Mouse (Mus musculus): ENCODE data around the gene Washc4. TPM values are rescaled to one million over a fixed set of nuclear protein-coding genes. Genes with fewer than 3 reads are reported as not detected.

Gene Washc4
- 19.2 TPM for polyA plus RNA-seq (2015; fragmentation: Illumina TruSeq; extraction: RNeasy Lipid Tissue Mini Kit (QIAGEN cat#74804); ENCODE audit: low read depth, low replicate concordance)

GRCm38 (mm10) chr10:83543439-83544102, at the start of gene Washc4:
Washc4 (plus strand) TSS chr10:83543752.

DNA sequence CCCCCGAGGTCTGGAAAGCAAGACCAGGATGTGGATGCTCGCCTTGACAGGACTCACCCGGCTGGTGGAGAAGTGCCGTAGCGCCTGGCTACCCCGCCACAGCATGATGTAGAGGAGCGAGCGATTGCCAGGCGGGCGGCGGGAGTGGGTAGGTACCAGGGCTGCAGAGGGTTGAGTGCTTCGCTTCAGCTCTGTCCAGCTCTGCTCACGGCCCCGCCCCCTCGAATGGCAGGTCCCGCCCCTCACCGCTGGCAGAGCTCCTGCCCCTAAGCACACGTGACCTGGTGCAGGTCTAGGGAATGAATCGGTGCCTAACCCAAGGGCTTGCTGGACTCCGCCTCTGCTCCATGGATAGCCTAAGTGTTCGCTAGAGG, 9.7 kb upstream of the Washc4 start, which contains the start of gene Aldh1l2:
TSS of gene Aldh1l2 (minus strand) at position 231 of the 374 bp plus-strand sequence.

Other genes with a start within 250 kb of the Washc4 start
- 11.3 TPM for gene Slc41a2, start 205.9 kb upstream of the Washc4 start, polyA plus RNA-seq (2015; fragmentation: Illumina TruSeq; extraction: RNeasy Lipid Tissue Mini Kit (QIAGEN cat#74804); ENCODE audit: low read depth, low replicate concordance)
- gene D10Wsu102e, start 183.5 kb upstream of the Washc4 start, polyA plus RNA-seq (2015; fragmentation: Illumina TruSeq; extraction: RNeasy Lipid Tissue Mini Kit (QIAGEN cat#74804); ENCODE audit: low read depth, low replicate concordance) = 0.77 TPM
- gene Aldh1l2, start 9.6 kb upstream of the Washc4 start, polyA plus RNA-seq (2015; fragmentation: Illumina TruSeq; extraction: RNeasy Lipid Tissue Mini Kit (QIAGEN cat#74804); ENCODE audit: low read depth, low replicate concordance) = 1.7 TPM
- 115 TPM for gene Appl2, start 105.0 kb downstream of the Washc4 start, polyA plus RNA-seq (2015; fragmentation: Illumina TruSeq; extraction: RNeasy Lipid Tissue Mini Kit (QIAGEN cat#74804); ENCODE audit: low read depth, low replicate concordance)
- gene 1500009L16Rik, start 179.1 kb downstream of the Washc4 start, polyA plus RNA-seq (2015; fragmentation: Illumina TruSeq; extraction: RNeasy Lipid Tissue Mini Kit (QIAGEN cat#74804); ENCODE audit: low read depth, low replicate concordance) = 29.7 TPM